Mouse (Mus musculus): ENCODE measurements around the gene Numa1.

DNA sequence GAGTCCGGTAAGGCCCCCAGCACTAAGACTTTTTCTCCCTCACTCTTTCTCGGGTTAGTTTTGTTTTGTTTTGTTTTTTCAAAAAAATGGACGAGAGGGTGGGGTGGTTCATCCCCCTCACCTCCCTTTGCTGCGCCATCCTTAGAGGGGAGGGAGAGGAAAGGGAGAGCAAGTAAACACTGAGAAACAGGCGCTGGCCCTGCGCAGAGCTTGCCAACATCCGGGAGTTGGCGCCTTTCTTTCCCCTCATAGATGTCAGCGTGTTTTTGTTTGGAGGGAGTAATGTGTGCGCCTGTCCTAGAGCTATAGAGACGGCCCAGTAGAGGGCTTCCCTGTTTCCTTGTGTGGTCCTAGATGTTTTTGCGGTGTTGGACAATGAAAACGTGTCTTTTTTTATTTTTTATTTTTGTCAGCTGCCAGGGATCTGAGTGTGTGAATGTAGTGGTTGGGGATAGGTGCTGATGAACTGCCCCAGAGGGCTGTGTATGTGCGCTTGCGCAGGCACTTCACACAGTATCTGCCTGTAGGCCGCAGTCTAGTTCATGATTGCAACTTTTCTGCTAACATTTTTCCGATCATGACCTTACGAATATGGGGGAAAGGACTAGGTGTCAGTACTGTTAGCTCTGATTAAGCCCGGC, 37.0 kb downstream of the Numa1 start:
- TF ChIP-seq GATA1 (IDR thresholded peaks at IDR 0.05; ENCODE audit: borderline replicate concordance, low read length) (no peak), FLI1 (IDR thresholded peaks at IDR 0.05; ENCODE audit: low read length) (no peak)
